Mouse (Mus musculus) heart, postnatal 36 days (tissue): ENCODE measurements around the gene Cdon. TPM values are rescaled to one million over a fixed set of nuclear protein-coding genes. Genes with fewer than 3 reads are reported as not detected.
"Not testable (repeated sequence)": the region's sequence is repeated elsewhere in the genome, so short reads cannot be mapped to it uniquely, and the experiment has no call there.

Source experiments
- DNase-seq, 2 experiments: peaks; one replicate each; pipeline ENCODE4 v3.0.0; 2021 to 2022
- intact Hi-C: fragments of 180-260 bp; cut with DNase I; formaldehyde crosslinking; loops from one replicate; pipeline ENCODE4 v1.15.1; 2025
- total RNA-seq, 2 experiments: library from RNA; stranded (reverse); gene quantifications; 2 replicates each; pipeline ENCODE4 v1.2.3; 2021

Cdon gene
- total RNA-seq = 10 to 100 TPM; 13.3 to 16.2 TPM

DNA sequence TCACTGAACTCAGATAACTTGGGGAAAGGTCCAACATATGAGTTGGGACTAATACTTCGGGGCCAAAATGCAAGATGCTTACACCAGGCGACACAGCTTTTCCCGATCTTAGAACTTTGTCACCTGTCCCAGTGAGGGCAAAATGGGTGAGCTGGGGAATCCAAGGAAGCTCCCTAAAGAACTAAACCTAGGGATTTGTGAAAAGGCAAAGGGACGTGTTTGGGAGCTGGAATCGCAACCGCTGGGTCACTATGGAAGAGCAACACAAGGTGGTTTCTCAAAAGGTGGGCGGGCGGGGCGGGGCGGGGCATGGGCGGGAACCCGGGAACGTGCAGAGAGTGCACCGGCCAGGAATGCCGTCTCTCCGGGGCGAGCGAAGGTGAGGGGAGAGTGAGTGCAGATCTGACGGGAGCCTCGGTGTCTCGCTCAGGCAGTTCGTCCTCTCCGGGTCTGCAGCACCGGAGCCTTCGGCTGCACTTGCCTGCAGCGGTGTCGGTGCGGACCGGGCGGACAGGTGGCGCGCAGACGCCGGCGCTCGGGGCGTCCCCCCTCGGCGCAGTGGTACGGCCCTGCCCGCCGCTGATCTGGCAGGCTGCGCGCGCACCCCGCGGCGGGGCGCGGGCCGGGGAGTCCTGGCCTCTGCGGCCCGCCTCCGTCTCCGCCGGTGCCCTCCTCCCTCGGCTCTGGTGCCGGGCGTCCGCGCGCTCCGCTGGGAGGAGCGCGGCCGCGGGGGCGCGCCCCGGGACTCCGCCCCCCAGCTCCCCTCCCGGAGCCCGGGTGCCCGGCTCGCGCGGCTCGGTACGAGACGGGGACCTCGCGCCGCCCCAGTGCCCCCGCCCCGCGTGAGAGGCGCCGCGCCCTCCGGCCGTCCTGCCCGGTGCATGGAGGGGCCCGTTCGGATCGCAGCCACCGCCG, at the start of gene Cdon:
Gene Cdon (plus strand): TSS at position 324 of the 915 bp plus-strand sequence.
- intact Hi-C loops = loop anchor here (5.0 kb wide), 3 partner anchors 101 to 139 kb away; no protein-coding TSS in a partner anchor
- DNase-seq = peak; percentile 89 to 94

DNA sequence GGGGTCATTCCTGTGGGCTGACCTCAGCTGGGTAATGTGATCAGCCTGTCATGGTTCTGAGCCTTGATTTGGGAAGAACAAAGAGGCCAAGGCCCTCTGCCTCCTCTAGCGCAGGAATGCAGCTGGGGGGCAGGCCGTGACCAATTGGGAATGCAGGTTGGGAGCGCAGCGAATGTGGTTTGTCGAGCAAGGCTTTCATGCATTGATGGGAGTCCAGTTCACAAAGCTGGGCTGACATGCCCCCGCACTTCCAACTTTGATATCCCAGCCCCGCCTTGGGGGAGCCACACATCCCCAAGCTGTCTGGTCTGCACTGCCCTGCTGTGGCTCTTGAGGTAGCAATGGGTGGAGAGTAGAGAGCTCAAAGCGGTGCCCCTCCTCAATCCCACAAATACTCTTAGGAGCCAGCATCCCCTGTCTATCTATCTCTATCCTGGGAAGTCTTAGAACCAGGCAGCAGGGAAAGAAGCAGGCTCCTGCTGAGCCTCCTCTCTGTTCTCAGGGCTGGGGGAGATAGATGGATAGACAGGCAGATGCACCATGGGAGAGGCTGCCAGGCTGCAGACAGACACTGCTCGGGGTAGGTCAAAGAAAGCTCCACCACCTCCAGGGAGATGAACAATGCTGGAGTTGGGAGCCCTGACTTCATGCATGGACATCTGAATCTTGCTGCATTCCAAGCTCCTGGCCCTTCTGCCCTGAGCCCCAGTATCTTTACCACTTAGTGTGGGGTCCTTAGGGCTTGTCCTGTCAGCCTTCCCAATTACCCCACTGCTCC, 48.4 kb upstream of the Cdon start:
- intact Hi-C loops = no loop called here
- DNase-seq = no peak

DNA sequence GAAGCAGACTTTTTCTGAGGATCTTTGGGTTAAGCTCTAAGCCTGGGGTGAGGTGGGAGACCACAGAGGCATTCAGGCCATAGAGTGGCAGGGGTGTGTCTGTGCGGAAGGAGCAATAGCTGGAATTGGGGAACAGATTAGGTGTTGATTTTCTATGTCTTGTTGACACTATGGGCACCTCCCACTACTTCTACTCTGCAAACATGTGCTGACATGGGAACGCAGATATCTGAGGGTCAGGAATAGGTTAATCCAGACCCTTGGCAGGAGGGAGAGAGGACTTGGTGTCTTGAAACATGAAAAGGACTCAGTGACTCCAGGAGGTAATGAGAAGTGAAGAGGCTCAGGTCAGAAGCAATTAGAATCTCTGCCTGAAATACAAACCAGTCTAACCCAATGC, 43.0 kb upstream of the Cdon start:
- DNase-seq = no peak

DNA sequence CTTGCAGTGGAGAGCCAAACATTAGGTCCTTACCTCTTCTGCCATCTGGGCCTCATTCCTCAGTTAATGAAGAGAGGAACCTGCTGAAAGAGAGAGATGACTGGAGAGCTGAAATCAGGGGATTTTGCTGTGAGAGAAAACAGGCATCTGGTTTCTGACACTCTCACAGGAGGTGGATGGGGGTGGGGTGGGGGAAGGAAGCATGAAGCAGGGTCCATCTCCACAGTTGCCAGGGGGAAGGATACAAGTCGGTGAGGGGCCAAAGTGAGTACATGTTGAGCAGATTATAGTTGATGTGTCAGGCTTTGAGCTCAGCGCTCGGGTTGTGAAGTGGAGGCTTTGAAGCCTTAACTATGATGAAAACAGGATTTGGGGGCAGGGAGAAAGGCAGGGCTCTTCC, 41.9 kb upstream of the Cdon start:
- intact Hi-C loops = no loop called here
- no peak for DNase-seq

More for the DNA sequence above, 43.0 kb upstream of the Cdon start:
- intact Hi-C loops = no loop called here

DNA sequence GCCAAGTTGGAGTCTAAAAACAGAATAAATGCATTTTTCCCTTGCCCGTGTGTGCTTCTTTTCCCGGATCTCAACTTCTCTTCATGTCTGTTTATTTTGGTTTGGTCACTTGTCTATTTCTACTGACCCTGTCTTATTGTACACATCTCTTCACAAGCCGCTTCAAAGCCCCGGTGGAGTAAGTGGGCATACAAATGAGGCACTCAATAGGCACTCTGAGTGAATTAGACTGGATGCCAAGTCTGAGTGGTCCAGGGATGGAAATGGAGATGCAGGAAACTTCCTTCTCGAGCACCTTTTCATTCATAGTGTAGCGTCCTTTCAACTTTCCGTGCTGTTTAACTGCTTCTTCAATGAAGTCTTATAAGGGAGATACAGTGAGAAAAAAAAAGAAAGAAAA, 21.0 kb upstream of the Cdon start:
- intact Hi-C loops = no loop called here
- DNase-seq = no peak

DNA sequence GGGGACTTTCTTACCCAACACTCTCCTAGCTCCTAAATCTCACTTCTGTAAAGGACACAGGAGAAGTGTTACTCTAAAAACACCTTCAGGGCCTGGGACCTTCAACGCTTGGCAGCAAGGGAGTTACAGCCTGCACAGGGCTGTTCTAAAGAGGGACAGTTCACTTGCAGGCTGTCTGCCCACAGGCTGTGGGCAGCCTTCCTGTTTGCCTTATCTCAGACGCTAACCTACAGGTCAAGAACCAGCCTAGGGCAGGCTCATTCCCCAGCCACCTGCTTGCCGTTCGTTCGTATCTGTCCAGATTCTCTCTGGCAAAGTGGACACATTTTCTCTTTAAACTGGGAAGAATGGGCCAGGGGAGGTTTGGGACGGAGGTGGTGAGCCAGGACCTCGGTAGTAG, 20.5 kb upstream of the Cdon start:
- DNase-seq = no peak

DNA sequence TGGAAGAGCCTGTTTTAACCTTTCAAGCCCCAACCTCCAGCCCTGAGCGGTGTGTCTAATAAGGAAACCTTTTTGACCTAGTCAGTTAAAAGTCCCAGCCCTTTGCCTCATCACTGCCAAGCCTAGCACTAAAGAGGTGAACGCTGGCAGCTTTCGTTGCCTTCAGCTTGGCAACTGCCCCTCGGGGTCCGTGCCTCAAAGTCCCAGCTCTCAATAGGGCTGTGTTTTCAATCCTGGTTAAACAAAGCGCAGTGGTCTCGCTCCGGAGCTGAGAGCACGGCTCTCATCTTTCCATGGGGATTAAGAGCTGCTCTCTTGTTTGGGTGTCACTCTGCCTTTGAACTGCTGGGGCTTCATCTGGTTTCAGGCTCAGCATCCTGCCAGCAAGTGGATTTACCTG, 20.1 kb upstream of the Cdon start:
- intact Hi-C loops = no loop called here

More for the DNA sequence above, 20.5 kb upstream of the Cdon start:
- intact Hi-C loops = no loop called here

DNA sequence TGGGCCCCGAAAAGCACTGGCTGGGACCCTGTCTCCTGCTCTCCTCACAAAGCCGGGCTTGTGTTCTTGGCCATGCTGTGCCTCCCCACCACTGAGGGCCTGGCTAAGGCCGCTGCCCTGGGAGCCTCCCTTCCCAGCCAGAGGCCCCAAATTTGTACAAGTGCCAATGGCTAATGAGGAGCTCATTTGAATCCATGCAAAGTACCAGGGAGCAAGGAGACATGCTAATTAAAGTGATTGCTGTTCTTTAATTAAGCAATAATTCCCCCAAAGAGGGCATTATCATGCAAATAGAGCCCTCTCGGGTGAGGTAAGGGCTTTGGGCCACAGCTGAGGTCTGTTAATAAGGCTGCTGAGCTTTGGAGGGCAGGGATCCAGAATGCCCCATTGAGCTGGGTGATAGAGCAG, 18.3 kb upstream of the Cdon start:
- intact Hi-C loops = no loop called here
- DNase-seq = no peak

More for the DNA sequence above, 20.1 kb upstream of the Cdon start:
- DNase-seq = no peak

DNA sequence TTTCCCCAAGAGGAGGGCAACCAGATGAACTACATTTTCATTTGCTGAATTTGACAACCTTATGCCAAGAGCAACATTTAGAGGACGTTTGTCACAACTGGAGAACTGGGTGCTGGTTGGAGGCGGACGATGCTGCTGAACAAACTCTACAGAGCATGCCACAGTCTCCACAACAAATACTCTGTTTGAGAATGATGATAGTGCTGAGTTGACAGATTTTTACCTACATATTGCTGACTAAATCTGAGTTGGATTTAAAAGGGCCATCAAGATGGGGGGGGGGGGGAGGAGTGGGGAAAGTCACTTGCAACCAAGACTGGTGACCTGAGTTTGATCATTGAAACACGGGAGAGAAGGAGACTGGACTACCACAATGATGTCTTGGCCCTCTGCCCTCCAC, 17.4 kb upstream of the Cdon start:
- intact Hi-C loops = no loop called here
- no peak for DNase-seq

DNA sequence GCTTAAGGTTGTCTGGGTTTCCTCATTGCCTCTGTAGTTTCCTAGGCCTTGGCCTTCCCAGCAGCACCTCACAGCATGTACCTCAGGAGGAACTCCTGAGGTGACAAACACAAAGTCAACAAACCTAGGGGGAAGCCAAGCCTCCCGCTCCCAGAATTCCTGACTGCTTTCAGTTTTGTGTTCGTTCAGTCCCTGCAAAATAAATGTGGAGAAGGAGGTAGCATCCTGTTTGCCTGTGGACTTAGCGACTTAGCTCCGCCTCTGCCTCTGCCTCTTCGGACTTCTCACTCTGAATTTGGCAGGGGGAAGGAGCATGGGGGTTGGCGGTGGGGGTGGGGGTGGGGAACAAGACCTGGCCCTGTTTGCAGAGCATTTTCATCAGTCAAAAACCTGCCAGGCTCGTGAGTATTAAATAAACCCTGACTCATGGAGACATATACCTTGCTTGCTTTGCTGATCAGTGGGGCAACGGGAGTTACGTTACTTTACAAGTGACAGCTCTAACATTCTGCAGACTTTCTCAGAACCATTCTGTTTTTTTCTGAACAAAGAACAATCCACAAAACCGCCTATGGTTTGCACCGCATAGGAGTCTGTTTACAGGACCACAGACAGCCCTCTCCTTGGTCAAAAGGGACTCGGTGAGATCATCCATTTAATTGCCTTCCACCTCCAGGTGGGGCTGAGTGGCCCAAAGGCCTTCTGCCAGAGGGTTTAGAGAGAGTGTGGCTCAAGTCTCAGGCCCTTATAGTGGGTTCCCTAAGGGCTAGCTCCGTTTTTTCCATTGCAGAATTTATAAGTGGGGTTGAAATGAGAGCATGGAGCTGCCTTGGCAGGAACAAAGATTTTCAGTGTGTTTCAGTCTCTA, 15.7 kb upstream of the Cdon start:
- DNase-seq = no peak
- intact Hi-C loops = no loop called here

DNA sequence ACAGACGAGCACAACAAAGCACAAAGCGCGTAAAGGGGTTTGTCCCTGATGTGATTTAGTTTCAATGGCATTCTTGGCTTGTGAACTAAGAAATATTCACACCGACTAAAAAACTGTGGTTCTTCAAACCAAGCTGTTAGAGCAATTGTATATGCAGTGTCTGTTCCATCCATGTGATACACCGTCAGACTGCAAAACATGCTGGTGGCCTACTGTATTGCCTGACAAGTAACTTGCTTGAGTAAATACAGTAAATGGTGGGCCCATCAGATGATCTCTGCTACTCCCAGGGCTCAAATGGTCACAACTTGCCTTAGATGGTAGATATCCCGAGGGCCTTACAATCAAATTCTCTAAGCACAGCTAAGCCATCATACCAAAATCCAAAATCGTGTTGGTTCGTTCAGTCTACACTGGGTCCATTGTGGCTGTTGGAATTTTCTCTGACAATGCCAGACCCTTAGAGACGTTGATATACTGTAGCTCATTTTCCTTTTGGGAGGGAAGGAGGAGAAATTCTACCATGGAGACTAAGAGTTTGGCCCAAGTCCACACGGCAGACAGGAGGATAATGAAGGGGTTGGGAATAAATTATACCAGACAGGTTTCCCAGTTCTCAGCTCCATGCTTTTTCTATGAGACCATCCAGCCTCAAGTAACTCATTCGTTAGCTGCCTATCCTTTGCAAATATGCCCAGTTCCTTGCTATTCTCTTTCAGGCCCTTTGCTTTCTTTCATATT, 9.5 kb upstream of the Cdon start:
- no peak for DNase-seq
- intact Hi-C loops = no loop called here

DNA sequence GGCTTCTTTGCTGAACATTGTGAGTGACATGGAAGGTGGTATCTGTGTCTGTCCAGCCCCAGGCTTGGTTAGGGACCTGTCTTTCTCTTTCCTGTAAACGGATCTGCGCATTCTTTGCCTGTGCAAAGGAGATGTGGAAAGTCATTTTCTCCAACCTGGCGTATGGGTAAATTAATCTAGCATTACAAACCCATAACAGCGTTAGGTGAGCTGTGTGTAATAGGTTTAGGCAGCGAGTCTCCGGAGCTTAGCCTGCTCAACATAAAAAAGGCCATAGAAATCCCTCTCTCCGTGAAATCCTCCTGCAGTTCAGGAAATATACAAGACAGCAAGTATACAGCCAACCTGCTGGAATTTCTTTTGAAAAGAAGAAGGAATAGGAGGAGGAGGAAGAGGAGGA, 9.0 kb upstream of the Cdon start:
- intact Hi-C loops = no loop called here
- DNase-seq = no peak

DNA sequence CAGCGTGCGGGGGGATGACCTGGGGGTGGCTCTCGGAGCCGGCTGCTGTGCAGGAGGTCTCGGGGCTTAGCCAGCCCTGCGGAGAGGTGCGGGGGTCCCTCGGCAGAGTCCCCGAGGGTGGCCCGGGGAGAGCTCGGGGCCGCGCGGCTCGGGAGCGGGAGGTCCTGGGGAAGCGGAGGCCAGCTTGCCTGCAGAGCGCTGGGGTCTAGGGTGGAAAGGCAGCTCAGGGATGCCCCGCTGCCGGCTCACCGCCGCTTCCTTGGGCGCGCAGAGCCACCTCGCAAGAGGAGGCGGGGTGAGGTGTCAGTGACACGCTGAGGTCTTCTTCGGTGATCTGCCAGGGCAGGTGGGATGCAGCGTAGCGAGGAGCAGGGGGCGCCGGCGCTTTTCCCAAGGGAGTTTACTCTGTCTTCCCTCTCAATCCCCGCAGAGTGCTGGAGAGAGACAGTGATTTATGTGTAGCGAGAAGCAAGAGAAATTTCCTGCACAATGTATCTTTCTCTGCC, 855 bp downstream of the Cdon start:
- intact Hi-C loops = loop anchor here (5.0 kb wide), 3 partner anchors 101 to 139 kb away; no protein-coding TSS in a partner anchor
- peak in 1 of 2 experiments; percentile 33 for DNase-seq

DNA sequence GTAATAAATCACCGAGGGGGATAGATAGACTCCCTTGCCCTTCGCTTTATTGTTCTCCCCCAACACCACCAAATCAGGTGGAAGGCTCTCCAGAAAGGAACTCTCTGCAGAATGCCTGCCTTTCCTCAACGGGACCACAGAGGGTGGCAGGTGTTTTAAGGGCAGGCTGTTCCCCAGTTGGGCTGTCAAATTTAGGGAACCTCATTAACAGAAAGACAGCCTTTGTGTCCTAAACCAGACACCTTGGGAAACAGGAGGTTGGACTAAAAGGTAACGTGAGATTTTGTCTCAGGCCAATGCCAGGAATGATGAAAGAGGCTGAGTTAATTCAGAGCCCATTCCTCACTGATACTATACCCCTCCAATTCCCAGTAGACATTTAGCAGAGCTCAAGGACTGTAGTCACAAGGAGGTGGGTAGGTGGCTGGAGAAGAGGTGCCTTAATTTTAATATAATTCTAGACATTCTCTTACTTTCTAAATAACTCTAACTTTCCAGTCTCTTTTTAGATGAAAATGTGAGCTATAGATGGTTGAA, 1.5 kb downstream of the Cdon start:
- no peak for DNase-seq
- intact Hi-C loops = loop anchor here (5.0 kb wide), 3 partner anchors 100 to 140 kb away; no protein-coding TSS in a partner anchor

DNA sequence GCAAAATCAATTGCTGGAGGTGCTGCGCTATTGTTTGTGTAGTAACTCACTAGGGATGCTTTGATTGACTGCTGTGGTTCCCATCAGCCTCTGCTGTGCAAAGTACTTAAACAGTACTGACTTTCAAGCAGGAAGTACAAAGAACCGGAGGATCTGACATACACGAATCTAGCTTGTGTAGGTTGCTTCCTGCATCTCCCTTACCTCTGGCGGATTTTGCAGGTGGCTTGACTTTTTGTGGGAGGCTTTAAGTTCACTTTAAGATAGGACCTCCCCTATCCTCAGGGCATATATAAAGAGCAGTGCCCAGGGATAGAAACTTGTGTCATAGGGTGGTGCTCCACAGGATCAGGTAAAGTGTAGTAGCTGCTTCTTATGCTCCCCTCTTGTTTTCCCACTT, 2.3 kb downstream of the Cdon start:
- intact Hi-C loops = loop anchor here (5.0 kb wide), 3 partner anchors 99 to 141 kb away; no protein-coding TSS in a partner anchor
- no peak for DNase-seq

DNA sequence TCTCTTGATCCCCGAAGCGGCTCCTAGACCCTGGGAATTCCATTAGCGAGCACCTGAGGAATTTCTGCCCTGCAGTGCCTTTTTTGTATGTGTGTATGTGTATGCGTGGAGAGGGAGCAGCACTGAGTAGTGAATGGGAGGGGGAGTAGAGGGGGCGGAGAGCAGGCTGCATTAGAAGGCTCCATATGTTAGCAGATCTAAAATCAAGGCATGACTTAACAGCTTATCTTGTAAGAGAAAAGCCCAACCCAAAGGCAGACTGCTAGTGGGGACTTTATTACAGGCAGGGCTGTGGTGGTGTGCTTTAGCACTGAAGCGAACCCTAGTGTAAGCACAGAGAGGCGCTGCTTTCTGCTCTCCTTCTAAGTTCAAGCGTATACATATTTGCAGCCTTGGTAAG, 3.7 kb downstream of the Cdon start:
- intact Hi-C loops = loop anchor here (5.0 kb wide), 3 partner anchors 98 to 142 kb away; no protein-coding TSS in a partner anchor
- no peak for DNase-seq

DNA sequence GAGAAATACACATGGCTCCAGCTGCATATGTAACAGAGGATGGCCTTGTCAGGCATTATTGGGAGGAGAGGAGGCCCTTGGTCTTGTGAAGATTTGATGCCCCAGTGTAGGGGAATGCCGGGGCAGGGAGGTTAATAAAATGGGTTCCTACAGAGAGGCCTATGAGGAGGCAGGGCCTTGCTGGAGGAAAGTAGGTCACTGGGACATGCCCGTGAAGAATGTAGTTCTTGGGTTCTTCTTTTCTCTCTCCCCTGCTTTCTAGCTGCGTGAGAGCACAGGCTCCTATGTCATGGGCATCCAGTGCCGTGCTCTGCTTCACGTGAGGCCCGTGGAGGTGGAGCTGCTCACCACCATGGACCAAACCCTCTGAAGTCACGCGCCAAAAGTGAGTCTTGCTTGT, 9.5 kb downstream of the Cdon start:
- intact Hi-C loops = no loop called here
- no peak for DNase-seq

DNA sequence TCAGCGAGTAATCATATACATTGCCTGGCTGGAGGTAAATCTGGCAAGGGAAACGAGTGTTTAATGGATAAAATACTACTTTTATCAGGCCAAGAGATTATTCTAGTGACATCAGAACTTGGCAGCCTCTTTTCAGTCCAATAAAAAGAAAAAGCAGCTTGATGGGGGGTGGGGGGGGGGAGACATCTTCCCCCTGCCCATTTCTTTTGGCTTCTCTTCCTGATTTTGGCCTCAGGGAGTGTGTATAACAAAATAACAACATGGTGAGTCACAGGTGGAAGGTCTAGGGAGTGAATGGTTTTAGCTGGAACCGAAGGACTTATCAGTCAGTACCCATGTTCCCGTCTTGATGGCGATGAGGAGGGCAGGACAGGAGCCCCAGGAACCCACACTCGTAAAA, 10.5 kb downstream of the Cdon start:
- no peak for DNase-seq
- intact Hi-C loops = no loop called here

DNA sequence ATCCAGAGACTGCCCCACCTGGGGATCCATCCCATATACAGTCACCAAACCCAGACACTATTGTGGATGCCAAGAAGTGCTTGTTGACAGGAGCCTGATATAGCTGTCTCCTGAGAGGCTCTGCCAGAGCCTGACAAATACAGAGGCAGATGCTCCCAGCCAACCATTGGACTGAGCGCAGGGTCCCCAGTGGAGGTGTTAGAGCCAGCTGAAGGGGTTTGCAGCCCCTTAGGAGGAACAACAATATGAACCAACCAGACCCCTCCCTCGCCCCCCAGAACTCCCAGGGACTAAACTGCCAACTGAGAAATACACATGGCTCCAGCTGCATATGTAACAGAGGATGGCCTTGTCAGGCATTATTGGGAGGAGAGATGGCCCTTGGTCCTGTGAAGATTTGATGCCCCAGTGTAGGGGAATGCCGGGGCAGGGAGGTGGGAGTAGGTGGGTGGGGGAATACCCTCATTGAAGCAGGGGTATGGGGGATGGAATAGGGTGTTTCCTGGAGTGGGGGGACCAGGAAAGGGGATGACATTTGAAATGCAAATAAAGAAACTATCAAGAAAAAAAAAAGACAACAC, 11.9 kb downstream of the Cdon start:
- intact Hi-C loops, DNase-seq: not testable (repeated sequence)
